Mouse (Mus musculus) 3T3-L1 (cell line): ENCODE measurements around the gene B4galt3.
"Not testable (repeated sequence)": the region's sequence is repeated elsewhere in the genome, so short reads cannot be mapped to it uniquely, and the experiment has no call there.

Experiments
- DNase-seq: peaks from one replicate; pipeline ENCODE4 v3.0.0-alpha.2; 2015; ENCODE audit warnings: low read depth, low spot score

Gene B4galt3

DNA sequence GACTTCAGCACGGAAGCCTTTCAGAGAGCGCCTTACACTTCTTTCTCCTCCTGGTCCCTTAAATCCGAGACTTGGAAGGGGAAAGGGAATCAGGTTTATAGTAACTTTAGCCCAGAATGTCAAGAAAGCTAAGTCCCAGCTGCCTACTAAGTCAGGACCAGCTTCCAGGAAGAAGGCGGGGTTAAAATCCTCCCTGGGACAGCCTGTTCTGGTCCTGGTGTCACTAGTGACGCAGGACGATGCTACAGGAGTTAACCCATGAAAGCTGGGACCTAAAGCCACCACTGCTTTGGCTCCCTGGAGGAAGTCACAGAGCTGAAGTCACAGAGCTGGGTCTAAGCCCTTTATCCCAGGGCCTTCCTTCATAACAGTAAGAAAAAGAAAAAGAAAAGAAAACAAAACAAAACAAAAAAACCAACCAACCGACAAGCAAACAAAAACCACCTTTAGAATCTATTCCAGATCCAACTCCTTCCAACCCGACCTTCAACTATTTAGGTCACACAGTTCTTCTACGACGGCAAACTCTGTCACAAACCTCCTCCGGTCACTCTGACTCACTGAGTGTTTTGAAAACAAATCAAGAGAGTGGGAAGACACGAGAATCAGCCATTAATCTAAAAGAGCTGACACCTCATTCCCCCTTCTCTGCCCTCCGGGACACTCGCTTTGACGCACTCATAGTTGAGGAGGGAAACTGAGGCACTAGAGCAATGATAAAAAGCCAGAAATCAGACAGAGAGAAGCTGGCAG lies 30.0 kb upstream of the B4galt3 start:
- no peak for DNase-seq

- DNase-seq, result no peak
These were observed 29.2 kb upstream of the B4galt3 start for GRCm38 (mm10) chr1:171240911-171241310.

DNA sequence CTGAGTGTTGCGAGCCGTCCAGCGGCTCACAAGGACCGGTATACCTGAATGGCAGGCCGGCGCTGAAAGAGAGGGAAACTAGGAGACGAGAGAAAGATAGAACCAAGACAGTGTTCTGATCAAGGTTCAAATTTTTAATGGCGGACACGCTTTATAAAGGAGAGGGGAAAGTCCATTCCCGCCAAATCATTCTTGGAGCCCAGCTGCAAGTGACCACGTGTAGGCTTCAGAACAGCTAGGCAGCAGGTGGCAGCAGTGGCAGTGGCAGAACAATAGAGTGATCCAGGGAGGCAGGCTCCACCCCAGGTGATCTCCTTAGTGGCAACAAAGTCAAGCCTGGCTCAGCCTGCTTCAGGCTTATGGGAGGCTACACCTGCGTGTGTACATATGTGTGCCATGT lies 28.2 kb upstream of the B4galt3 start:
- not testable (repeated sequence) for DNase-seq

DNA sequence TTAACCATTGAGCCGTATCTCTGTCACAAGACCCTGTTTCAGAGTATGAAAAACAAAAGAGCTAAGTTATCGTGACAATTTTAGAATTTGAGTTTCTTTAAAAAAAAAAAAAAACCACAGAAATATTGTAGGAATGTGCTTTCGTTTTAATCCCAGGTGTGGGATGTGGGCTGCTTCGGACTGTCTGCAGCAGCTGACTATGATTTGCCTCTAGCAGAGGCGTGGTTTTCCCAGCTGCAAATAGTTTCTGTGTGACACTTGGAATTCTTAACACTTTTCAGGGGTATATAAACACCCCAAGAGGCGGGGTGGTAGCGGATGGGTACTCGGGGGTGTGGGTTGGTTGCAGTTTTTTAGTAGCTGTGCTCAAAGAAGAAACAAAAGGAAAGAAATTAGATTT lies 24.8 kb upstream of the B4galt3 start:
- peak; percentile 70 for DNase-seq

DNA sequence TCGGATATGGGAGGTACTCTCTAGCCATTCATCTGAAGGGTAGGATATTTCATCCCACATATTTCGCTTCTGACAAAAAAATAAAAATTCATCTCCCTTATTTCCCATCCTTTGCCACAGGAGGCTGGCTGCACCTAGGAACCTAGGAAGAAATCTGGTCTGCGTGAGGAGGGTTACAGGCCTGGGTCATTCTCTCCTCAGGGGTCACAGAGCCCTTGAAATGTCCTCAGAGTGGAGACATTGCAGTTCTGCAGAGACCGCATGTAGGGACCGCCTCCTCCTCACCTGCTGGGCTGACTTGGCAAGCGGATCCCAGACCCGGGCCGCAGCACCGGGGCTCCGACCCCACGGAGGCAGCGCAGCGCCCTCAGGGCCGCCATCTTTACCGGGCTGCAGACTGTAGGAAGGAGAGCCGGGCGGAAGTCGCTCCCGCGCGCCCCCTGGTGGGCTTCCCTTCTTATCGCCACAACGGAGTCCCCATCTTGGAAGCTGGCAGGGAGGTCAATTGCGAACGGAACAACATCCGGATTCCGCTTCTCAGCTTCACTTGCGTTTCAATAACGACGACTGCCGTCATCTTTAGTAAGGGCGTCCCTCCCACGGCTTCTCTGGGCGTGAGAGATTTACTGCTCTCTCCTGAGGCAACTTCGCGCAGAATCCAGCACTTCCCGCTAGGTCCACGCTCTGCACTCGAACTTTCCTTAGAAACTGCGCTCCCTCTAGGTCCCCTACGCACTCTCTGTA lies 23.2 kb upstream of the B4galt3 start:
- peak; percentile 99 for DNase-seq

- peak; percentile 68 for DNase-seq
These were observed 22.7 kb upstream of the B4galt3 start for GRCm38 (mm10) chr1:171247453-171247841.

DNA sequence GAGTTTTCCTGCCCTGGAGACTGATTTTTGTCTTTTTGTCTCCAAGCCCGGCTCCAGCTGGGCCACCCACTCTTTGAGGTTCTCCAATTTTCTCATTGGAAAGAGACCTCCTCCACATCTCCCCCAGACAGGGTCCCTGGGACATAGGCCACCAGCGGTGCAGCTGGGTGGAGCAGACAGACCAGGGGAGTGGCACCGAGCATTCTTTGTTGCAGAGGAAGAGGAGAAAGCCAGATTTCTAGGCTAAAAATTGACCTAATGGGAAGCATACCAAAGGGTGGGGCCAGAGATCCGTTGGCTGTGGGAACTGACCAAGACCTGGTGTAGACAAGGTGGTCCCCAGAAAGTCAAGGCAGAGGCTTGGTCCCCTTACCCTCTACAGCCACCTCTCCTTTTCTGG lies 22.2 kb upstream of the B4galt3 start:
- DNase-seq, result peak; percentile 54

DNA sequence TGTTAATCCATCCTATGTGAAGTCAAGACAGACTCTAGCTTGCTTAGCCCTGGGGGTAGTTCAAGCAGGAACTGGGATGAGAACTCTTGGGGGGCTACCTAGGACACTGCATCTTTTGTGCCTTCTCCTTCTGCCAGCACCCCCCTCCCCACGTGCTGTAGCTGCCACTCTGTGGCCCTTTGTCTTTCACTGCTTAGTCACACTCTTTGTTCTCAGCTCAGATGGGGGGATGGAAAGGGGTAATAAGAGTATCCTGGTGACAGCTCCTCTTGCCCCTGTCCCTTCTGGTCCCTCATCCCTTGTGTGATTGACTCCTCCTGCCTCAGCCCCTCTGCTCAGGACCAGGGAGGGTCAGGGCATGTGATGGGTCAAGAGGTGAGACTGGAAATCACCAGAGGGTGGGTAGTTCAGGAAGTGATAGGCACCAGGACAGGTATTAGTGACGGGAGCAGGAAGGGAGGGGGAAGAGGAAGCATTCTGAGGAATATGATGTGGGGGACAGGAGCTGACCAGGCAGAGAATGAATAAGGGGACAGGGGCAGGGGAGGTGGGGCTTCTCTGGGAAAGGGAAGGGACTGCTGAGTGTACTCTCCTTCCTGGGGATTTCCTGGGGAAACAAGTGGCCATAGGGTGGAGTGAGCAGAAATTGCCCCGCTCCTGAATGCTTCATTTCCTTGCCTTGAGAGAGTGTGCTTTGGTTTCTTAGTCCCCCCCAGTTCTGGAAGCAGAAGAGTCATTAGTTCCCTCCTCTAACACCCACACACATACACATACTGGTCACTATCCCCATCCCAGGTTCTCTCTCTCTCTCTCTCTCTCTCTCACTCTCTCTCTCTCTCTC lies 21.5 kb upstream of the B4galt3 start:
- DNase-seq, result peak; percentile 47

DNA sequence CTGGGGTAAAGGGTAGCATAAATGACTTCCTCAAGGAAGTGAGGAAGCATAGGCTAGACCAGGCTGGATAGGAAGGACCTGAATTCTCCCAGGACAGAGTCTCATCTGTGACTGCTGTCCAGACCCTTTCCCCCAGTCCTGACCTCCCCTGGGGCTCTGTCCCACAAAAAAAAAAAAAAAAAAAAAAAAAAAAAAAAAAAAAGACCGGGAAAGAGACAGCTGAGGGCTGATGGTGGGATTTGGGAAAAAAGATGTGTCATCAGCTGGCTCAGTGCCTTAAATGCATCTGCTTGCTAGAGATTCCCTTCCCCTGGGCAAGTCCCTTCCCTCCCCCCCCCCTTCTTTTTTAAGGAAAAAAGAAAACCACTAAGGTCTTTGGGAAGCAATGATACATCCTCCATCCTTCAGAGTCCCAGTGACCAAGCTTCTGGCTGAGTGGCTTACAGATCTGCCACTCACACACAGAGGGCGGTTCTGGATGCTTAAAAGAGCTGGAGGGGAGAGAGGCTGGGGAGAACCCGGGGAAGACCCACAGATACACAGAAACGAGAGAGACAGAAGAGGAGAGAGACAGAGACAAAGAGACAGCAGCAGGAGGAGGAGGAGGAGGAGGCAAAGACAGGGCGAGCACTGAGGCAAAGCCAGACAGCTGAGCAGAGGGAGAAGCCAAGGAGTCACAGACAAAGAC lies 20.1 kb upstream of the B4galt3 start, which contains the start of gene Adamts4:
Gene Adamts4 (plus strand): TSS at position 509 of the 688 bp plus-strand sequence.
- DNase-seq, result peak; percentile 94

- DNase-seq, result no peak
These were observed 19.2 kb upstream of the B4galt3 start, which contains the start of gene Ndufs2 for GRCm38 (mm10) chr1:171250680-171251593. Ndufs2 (minus strand) TSS chr1:171251388.

DNA sequence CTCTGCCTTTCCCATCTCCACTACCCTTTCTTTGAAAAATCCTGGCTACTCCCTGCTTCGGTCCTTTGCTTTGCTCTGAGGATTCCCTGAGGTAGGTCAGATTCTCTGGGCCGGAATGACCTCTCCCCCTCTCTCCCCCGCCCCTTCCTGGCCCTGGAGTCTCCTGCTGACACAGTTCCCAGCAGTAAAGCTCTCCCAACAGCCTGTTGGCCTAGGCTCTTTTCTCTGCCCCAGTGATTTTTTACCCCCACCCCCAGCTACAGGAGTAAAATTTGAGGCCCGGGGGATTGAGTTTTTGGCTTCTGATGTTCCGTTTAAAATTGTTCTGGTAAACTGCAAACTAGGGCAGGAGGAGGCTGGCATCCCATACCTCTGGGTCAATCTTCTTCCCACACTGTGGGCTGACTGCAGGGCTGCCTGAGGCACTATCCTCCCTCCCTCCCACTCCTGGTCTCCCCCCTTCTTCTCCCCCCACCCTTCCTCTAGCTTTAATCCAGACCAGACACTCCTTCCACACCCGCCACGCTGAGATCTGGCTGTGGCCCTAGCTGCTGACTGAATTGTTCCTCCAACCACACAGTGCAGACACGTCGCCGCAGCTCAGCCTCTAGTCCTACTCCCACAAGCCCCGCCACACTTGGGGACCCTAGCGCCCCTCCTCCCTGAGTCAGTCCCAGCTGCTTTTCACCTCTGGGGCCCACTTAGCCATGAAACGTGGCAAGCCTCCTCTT lies 18.4 kb upstream of the B4galt3 start:
- peak; percentile 57 for DNase-seq

- DNase-seq, result no peak
These were observed 17.7 kb upstream of the B4galt3 start for GRCm38 (mm10) chr1:171252415-171252814.

DNA sequence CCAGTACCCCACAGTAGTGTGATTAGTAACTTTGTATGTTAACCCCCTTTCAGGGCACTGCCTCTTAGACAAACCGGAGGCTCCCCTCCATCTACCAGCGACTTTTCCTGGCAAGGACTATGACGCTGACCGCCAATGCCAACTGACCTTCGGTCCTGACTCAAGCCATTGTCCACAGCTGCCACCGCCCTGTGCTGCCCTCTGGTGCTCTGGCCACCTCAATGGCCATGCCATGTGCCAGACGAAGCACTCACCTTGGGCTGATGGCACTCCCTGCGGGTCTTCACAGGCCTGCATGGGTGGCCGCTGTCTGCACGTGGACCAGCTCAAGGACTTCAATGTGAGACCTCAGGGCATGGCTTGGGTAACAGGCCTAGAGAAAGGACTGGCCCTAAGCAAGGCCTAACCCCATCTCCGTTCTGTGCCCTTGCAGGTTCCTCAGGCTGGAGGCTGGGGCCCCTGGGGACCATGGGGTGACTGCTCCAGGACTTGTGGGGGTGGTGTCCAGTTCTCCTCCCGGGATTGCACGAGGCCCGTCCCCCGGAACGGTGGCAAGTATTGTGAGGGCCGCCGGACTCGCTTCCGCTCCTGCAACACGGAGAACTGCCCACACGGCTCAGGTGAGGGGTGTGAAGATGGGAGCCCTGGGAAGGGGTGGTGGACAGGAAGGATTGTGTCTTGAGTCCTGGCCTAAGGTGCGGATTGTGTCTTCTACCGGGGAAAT lies 13.9 kb upstream of the B4galt3 start:
- DNase-seq, result no peak

DNA sequence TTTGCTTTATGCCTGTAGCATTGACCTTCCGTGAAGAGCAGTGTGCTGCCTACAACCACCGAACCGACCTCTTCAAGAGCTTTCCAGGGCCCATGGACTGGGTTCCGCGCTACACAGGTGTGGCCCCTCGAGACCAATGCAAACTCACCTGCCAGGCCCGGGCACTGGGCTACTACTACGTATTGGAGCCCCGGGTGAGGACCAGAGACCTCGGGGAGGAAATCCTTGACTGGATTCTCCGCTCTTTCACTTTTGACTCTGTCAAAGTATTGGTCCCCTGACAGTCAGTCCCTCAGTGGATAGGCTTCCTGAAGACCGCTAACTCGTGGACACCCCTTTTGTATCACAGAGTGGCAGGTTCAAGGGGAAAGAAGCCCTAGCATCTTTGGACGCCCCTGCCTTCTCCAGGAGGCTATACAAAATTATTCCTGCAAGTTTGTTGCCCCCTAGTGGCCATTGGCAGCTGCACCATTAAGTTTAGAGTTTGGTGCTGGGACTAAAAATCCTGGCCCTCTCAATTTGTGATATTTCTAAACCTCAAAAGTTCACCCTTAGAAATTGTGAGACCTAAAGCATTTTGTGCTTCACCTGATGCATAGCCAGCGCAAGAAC lies 13.1 kb upstream of the B4galt3 start:
- peak; percentile 85 for DNase-seq

GRCm38 (mm10) chr1:171257781-171258180 lies 12.3 kb upstream of the B4galt3 start:
- no peak for DNase-seq

GRCm38 (mm10) chr1:171258921-171259320 lies 11.2 kb upstream of the B4galt3 start:
- DNase-seq, result no peak

GRCm38 (mm10) chr1:171260316-171260715 lies 9.8 kb upstream of the B4galt3 start:
- peak; percentile 19 for DNase-seq

GRCm38 (mm10) chr1:171262594-171263130 lies 7.5 kb upstream of the B4galt3 start:
- DNase-seq, result peak; percentile 94
